Mouse (Mus musculus): ENCODE results near the gene Asgr1. TPM values are rescaled to one million over a fixed set of nuclear protein-coding genes. Genes with fewer than 3 reads are reported as not detected.

Asgr1 gene
- total RNA-seq (2014; fragmentation: Nextera tagmentation) (not detected in 2 replicates), total RNA-seq (2017) (not detected in 2 replicates), polyA plus RNA-seq (2012) (not detected in 2 replicates)

- DNase-seq (ENCODE audit: low spot score): no peak
- no peak for TF ChIP-seq GATA1 (IDR thresholded peaks at IDR 0.05; ENCODE audit: borderline replicate concordance, low read length)
- TF ChIP-seq GATA2 (IDR thresholded peaks at IDR 0.05; ENCODE audit: borderline replicate concordance, low read depth, low read length): no peak
Measured at GRCm38 (mm10) chr11:70053898-70054570, at the start of gene Asgr1. Gene Asgr1, plus strand, starts transcription at chr11:70054085.

DNA sequence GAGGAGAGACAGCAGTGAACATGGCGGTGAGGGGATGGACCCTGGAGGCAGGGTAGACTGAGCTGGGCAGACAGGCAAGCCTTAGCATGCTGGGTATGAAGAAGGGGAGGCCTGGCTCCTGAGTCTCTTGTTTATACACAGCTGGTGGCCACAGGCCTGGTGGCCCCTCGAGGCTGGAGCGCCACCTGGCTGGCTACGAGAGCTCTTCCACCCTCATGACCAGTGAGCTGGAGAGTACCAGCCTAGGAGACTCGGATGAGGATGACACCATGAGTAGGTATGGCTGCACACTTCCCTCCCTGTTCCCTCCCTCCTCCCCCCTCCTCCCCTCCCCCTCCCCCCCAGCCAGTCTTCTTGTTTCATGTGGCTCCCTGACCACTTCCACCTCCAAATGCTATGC lies 48.4 kb upstream of the Asgr1 start:
- ATAC-seq (ENCODE audit: extremely low read depth, insufficient number of reproducible peaks, low FRiP score, poor library complexity, severe bottlenecking) (no peak), DNase-seq (ENCODE audit: low spot score) (no peak)
- TF ChIP-seq POLR2AphosphoS5 (IDR thresholded peaks at IDR 0.05; ENCODE audit: insufficient replicate concordance, low read depth, low read length) (no peak), GATA1 (IDR thresholded peaks at IDR 0.05; ENCODE audit: borderline replicate concordance, low read length) (no peak), CTCF (IDR thresholded peaks at IDR 0.05; ENCODE audit: low read depth, low read length) (no peak), TAL1 (conservative IDR thresholded peaks at IDR 0.05; ENCODE audit: low read depth, low read length) (no peak), GATA2 (IDR thresholded peaks at IDR 0.05; ENCODE audit: borderline replicate concordance, low read depth, low read length) (no peak)
- Histone ChIP-seq H3K27me3 (ENCODE audit: insufficient read depth, low read length) (no peaks in the 10 kb centered on the region), H3K4me3 (ENCODE audit: low read depth, low read length) (no peak overlapping the region), H3K4me1 (ENCODE audit: insufficient read depth, low read depth, low read length) (peaks cover 48% of the 10 kb centered on the region), H3K9me3 (replicated peaks) (no peaks in the 10 kb centered on the region), H3K36me3 (replicated peaks) (peaks cover 86% of the 10 kb centered on the region)

More at GRCm38 (mm10) chr11:70053898-70054570, at the start of gene Asgr1:
- ATAC-seq (ENCODE audit: extremely low read depth, insufficient number of reproducible peaks, low FRiP score, poor library complexity, severe bottlenecking): no peak
- Histone ChIP-seq H3K4me3 (ENCODE audit: low read depth, low read length) (no peak within 1 kb of the TSS), H3K4me1 (ENCODE audit: insufficient read depth, low read depth, low read length) (peaks cover 6% of the 10 kb centered on the region), H3K9me3 (replicated peaks) (no peaks in the 10 kb centered on the region), H3K27me3 (ENCODE audit: insufficient read depth, low read length) (peaks cover 44% of the 10 kb centered on the region), H3K36me3 (replicated peaks) (no peaks in the 10 kb centered on the region)

DNA sequence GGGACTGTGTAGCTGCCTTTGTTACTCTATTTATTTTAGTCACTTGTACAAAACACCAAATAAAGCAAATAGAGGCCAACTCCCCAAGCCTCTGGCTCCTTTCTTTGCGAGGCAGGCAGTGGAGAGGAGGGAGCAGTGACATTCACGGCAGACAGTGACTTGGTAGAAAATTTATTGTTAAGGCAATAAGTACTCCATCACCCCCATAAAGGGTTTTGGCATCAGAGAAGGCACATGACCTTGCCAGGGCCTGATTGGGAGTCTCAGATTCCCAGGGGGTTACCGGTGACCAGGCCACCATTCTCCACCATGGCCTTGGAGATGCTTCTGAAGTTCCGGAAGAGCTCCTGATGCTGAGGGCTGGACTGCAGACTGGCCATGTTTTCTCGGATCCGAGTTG lies 43.9 kb upstream of the Asgr1 start:
- no peak for ATAC-seq (ENCODE audit: extremely low read depth, insufficient number of reproducible peaks, low FRiP score, poor library complexity, severe bottlenecking)
- Histone ChIP-seq H3K27me3 (ENCODE audit: insufficient read depth, low read length) (no peaks in the 10 kb centered on the region), H3K4me1 (ENCODE audit: insufficient read depth, low read depth, low read length) (peaks cover 27% of the 10 kb centered on the region), H3K36me3 (replicated peaks) (peaks cover 95% of the 10 kb centered on the region), H3K4me3 (ENCODE audit: low read depth, low read length) (no peak overlapping the region), H3K9me3 (replicated peaks) (no peaks in the 10 kb centered on the region)
- no peak for DNase-seq (ENCODE audit: low spot score)
- TF ChIP-seq POLR2AphosphoS5 (IDR thresholded peaks at IDR 0.05; ENCODE audit: insufficient replicate concordance, low read depth, low read length) (no peak), TAL1 (conservative IDR thresholded peaks at IDR 0.05; ENCODE audit: low read depth, low read length) (no peak), GATA1 (IDR thresholded peaks at IDR 0.05; ENCODE audit: borderline replicate concordance, low read length) (no peak), GATA2 (IDR thresholded peaks at IDR 0.05; ENCODE audit: borderline replicate concordance, low read depth, low read length) (no peak), CTCF (IDR thresholded peaks at IDR 0.05; ENCODE audit: low read depth, low read length) (no peak)

DNA sequence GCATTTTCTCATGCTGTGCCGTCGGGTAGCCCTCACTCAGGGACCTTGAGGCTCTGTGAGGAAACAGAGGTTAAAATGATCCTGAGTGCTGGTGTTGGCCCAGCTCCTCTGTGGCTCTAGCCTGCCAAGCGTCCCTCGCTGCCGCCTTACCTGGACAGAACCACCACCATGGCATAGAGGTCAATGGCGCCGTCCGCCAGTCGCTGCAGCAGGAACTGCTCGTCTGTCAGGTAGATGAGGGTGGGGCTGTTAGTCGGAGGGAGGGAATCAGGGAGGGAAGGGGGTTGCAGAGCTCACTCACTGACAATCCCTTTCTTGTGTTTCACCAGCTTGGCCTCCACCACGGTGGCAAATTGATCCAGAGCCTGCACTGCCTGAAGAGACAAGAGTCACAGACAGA lies 43.3 kb upstream of the Asgr1 start:
- Histone ChIP-seq H3K9me3 (replicated peaks) (no peaks in the 10 kb centered on the region), H3K27me3 (ENCODE audit: insufficient read depth, low read length) (no peaks in the 10 kb centered on the region), H3K4me3 (ENCODE audit: low read depth, low read length) (no peak overlapping the region), H3K4me1 (ENCODE audit: insufficient read depth, low read depth, low read length) (peaks cover 28% of the 10 kb centered on the region), H3K36me3 (replicated peaks) (peaks cover 90% of the 10 kb centered on the region)
- no peak for TF ChIP-seq POLR2AphosphoS5 (IDR thresholded peaks at IDR 0.05; ENCODE audit: insufficient replicate concordance, low read depth, low read length)
- TF ChIP-seq TAL1 (conservative IDR thresholded peaks at IDR 0.05; ENCODE audit: low read depth, low read length): no peak
- TF ChIP-seq CTCF (IDR thresholded peaks at IDR 0.05; ENCODE audit: low read depth, low read length): no peak
- no peak for TF ChIP-seq GATA1 (IDR thresholded peaks at IDR 0.05; ENCODE audit: borderline replicate concordance, low read length)
- no peak for TF ChIP-seq GATA2 (IDR thresholded peaks at IDR 0.05; ENCODE audit: borderline replicate concordance, low read depth, low read length)
- DNase-seq (ENCODE audit: low spot score) (no peak), ATAC-seq (ENCODE audit: extremely low read depth, insufficient number of reproducible peaks, low FRiP score, poor library complexity, severe bottlenecking) (no peak)

GRCm38 (mm10) chr11:70010961-70011360 lies 42.9 kb upstream of the Asgr1 start:
- Histone ChIP-seq H3K4me1 (ENCODE audit: insufficient read depth, low read depth, low read length) (peaks cover 25% of the 10 kb centered on the region), H3K4me3 (ENCODE audit: low read depth, low read length) (no peak overlapping the region), H3K36me3 (replicated peaks) (peaks cover 86% of the 10 kb centered on the region), H3K9me3 (replicated peaks) (no peaks in the 10 kb centered on the region), H3K27me3 (ENCODE audit: insufficient read depth, low read length) (no peaks in the 10 kb centered on the region)
- TF ChIP-seq GATA2 (IDR thresholded peaks at IDR 0.05; ENCODE audit: borderline replicate concordance, low read depth, low read length) (no peak), GATA1 (IDR thresholded peaks at IDR 0.05; ENCODE audit: borderline replicate concordance, low read length) (no peak), POLR2AphosphoS5 (IDR thresholded peaks at IDR 0.05; ENCODE audit: insufficient replicate concordance, low read depth, low read length) (no peak)
- ATAC-seq (ENCODE audit: extremely low read depth, insufficient number of reproducible peaks, low FRiP score, poor library complexity, severe bottlenecking) (no peak), DNase-seq (ENCODE audit: low spot score) (no peak)

DNA sequence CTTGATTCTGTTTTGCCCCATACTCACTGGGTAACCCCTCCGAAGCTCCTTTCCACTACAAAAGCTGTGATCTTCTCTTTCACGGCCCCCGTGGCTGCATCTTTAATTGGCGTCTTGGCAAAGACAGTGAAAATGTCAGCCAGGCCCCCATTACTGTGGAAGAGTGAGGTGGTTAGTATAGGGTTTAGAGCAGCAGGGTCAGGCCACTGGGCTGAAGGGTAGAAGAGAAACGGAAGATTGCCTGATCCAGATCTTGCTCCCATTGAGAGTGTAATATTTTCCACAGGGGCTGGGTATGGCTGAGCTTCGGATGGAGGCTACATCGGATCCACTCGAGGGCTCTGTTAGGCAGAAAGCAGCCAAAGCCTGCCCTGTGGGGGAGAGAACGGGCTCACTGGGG lies 41.0 kb upstream of the Asgr1 start:
- H3K36me3 ChIP-seq (replicated peaks): peaks cover 66% of the 10 kb centered on the region

More for the DNA sequence above, 41.0 kb upstream of the Asgr1 start:
- ATAC-seq (ENCODE audit: extremely low read depth, insufficient number of reproducible peaks, low FRiP score, poor library complexity, severe bottlenecking): no peak
- Histone ChIP-seq H3K4me1 (ENCODE audit: insufficient read depth, low read depth, low read length) (peaks cover 34% of the 10 kb centered on the region), H3K4me3 (ENCODE audit: low read depth, low read length) (no peak overlapping the region), H3K9me3 (replicated peaks) (no peaks in the 10 kb centered on the region), H3K27me3 (ENCODE audit: insufficient read depth, low read length) (no peaks in the 10 kb centered on the region)
- no peak for DNase-seq (ENCODE audit: low spot score)
- TF ChIP-seq GATA2 (IDR thresholded peaks at IDR 0.05; ENCODE audit: borderline replicate concordance, low read depth, low read length) (no peak), TAL1 (conservative IDR thresholded peaks at IDR 0.05; ENCODE audit: low read depth, low read length) (no peak)
